Mouse (Mus musculus): ENCODE data around the gene Scube1.

The Scube1 gene

DNA sequence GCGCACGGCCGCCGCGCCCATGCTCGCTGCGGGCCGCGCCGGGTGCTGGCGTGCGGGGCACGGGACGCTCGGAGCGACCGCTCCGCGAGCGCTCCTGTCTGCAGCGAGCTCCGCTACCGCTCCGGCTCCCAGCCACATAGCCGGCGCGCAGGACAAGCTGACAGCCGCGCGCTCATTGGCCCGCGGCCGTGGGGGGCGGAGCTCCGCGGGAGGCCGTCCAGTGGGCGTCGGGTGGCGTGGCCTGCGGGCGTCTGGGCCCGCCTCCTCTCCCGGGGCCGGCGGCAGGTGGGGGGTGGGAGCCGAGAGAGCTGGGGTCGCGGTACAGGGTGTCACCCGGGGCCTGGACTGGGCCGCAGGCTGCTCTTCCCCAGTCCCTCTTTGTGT lies at the start of gene Scube1:
Scube1 (minus strand) TSS at position 136 of the 384 bp plus-strand sequence.
- peak in 1 of 2 experiments; percentile 13 for DNase-seq (ENCODE audit: low spot score in 2 of 2)

DNA sequence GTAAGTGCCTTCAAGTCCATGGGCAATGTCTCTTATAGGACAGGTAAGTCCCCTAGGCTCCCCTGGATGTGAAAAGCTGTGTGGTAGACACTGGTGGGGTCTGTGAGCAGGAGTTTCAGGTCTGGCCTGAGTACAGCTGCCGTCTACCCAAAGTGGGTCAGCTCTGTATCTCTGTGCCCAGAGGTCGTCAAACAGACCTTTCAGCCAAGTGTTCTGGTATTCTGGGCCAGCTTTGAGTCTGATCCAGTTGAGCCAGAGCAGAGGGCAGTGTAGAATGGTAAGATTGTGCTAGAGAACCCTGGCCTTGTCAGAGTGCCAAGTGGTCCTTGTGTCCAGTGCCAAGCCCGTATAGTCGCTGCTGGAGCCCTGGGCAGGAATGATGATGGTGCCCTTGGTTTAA lies 48.1 kb upstream of the Scube1 start:
- DNase-seq (ENCODE audit: low spot score in 2 of 2), result no peak

DNA sequence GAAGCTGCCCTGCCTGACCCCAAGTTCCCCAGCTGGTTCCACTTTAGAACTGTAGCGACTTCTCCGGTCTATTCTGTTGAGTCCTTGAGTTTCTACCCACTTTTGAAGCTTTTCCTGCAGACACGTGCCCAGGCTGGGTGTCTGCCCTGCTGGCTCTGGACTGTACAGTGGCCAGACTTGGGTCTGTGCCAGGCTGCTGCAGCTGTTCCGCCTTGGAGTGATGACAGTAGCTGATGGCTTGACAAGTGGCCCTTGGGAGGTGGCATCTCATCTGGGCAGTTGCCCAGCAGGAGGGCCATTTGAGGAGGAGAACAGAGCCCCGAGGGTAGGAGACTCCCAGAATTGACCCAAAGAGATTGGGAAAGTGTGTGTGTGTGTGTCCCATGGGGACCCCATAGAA lies 47.6 kb upstream of the Scube1 start:
- no peak for DNase-seq (ENCODE audit: low spot score in 2 of 2)

DNA sequence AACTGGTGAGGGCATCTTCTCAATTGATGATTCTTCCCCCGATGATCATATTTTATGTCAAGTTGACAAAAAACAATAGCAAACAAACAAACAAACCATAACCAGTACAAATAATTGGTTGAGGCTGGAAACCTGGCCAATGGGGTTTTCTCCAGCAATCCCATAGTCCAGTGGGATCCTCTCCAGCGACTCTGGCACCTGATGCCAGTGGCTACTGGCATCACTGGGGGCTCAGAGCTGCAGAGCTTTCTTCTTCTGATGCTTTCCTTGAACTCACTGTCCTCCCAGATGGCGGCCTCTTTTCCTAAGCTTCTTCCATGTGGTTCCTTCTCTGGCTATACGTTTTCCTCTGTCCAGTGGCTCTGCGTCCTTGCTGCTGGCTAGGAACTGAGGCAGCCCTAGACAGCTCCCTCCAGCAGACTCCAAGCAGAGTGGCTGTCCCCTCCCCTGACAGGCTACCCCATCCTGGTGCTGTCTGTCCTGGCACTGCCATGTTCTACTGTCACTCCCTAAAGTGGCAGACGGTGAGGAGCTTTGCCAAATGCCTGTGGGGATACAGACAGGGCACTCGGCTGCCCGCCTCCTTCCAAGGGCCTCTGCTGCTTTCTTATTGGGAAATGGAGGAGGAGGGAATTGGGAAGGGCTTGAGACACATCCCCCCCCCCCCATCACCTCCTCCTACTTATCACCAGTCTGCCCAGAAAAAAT lies 46.7 kb upstream of the Scube1 start:
- no peak for DNase-seq (ENCODE audit: low spot score in 2 of 2)

DNA sequence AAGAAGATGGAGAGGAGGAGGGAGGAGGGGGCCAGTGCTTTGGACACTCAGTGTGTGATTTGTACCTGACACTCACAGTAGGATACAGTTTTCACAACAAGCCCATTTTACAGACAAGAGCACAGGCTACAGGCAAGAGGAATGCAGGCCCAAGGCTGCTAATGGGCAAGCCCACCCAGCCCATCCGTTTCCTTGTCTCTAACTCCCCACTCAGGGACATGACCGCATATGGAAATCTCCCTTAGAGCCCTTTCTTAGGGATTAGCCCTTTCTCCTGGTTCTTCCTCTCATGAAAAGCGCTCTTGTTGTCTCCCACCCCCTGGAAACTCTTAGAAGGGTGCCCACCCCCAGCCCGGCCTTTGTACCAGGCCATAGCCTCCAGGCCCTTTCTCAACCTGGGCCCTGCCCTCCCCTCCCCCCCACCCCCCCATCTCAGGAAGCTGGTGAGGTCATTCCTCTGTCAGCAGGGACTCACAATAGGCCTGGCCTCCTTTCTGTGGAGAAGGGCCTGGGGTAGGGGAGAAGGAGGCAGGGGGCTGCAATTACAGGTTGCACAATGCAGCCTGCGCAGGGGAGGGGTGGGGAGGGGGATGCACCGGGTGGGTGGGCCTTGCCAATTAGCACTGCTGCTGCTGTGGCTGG lies 40.7 kb upstream of the Scube1 start:
- DNase-seq (ENCODE audit: low spot score in 2 of 2), result no peak

DNA sequence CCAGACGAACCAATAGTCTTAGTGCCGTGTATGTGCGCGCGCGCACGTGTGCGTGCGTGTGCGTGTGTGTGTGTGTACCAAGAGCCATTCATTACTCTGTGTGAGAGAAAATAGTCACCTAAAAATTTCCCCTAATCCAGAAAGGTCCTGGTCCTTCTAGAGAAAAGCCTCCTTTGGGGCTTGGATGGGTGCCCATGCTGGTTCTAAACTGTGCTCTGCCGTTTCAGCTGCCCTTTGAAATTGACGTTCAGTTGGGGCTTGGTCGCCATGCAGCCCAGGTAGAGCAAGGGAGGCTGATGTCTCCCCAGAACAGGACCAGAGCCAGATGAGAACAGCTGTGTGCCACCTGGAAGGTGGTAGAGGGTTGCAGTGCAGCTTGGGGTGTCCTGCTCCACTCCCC lies 36.7 kb upstream of the Scube1 start:
- no peak for DNase-seq (ENCODE audit: low spot score in 2 of 2)

DNA sequence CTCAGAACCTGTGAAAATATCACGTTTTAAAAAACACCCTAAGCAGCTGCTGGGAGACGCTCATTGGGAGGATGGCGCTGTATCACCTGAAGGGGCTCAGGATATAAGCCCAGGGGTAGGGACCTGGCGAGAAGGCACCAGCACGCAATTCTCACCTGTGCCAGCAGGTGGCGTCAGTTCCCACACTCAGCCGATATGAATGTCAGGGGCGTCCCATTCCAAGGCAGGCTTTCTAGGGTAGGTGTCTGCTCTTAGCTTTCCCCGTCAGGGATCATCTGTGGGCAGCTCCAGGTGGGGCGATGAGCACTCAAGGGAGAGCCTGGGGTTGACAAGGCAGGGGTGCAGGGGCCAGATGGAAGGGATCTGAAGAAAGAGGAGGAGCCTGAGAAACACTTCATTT lies 35.9 kb upstream of the Scube1 start:
- peak in 1 of 2 experiments; percentile 4 for DNase-seq (ENCODE audit: low spot score in 2 of 2)

DNA sequence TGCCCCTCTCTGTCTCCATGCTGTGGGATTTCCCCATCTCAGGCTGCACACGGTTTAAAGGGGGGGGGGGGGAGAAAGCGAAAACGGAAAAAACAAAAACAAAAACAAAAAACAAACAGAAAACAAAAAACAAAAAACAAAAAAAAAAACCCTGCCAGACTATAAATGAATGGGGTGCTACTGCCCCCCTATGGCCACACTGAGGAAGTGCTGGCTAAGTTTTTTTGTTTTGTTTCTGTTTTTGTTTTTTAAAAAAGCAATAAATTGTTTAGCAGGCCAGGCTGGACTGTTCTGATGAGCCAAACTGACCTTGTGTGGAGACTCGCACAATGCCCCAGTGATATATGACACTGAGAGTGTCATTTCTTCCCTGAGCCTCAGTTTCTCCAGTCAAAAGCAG lies 34.1 kb upstream of the Scube1 start:
- DNase-seq (ENCODE audit: low spot score in 2 of 2), result no peak

DNA sequence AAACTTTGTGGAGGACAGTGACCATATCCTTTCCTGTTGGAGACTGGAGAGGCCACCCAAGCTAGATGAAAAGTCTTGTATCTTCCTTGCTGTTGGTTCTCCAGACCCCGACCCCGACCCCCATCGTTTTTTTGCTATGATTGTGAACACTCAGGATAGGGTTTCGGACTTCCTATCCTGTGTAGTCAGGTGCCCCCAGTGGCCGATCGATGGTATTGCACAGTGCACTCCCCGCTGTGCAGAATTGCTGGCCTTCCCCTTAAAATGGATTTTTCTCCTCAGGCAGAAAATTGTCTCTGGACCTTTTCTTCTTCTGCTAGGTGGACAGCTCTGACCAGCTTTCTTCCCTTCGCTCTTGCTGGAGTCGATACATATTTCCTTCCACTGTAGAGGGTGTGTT lies 31.9 kb upstream of the Scube1 start:
- no peak for DNase-seq (ENCODE audit: low spot score in 2 of 2)

DNA sequence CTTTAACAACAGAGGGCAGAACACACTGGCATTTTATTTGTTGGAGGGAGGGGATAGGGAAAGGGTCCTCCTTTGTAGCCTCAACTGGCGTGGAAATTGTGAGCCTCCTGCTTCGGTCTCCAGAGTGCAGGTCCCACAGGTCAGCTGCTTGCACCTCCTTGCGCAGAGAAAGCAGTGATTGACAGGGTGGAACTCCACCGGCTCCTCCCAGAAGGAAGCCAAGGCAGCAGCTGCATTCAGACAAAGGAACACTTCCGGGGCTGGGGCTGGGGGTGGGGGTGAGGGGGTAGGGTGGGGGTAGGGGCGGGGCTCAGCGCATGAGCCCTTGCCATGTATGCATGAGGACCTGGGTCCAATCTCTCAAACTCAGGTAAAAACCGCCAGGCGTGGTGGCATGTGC lies 24.6 kb upstream of the Scube1 start:
- no peak for DNase-seq (ENCODE audit: low spot score in 2 of 2)

DNA sequence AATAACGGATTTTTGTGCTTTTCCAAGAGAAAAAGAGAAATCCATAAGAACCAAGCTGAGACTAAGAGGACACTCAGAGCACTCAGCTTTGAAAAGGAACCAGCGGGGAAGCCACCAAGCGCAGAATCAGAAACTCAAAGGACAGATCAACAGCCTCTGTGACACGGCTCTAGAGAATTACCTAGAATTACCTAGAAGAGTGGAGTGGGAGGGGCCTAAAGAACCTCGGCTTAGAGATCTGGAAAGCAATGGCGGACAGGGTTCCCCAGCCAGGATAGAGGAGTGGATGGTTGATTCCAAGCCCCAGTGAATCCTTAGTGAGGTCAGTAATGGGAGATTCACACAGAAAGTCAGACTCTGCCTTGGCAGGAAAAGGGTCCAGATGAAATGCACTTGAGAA lies 24.2 kb upstream of the Scube1 start:
- no peak for DNase-seq (ENCODE audit: low spot score in 2 of 2)

DNA sequence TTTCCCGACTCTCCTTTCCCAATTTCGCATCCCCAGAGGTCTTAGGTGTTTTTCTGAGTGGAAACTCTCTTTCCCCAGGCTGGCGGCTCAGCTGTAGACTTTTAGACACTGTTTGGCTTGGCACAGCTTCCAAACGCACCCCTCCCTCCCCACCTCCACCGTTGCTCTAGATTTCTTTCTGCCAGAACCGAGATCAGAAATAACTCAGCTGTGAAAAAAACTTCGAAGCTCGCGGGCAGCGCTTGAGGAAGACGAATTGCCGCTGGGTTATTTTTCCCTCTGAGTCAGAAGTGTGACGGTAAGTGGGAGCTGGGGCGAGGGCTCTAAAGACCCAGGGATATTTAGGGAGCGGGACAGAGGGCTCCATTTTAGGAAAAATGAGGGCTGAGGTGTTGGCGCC lies 21.5 kb upstream of the Scube1 start:
- no peak for DNase-seq (ENCODE audit: low spot score in 2 of 2)

DNA sequence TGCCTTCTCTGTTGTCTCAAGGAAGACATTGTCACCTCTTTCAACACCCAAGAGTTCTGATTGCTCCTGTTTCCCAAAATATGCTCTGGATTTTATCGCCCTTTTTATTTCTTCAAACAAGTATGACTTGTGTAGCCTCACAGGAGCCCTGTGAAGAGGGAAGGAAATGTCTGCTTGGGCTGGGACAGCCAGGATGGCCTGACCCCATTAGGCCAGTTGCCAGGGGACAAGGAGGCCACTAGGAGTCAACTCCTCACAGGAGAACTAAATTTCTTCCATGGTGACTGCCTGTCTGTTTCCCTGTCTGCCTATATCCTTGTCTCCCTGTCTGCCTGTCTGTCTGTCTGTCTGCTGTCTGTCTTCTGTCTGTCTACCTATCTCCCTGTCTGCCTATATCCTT lies 17.2 kb upstream of the Scube1 start:
- DNase-seq (ENCODE audit: low spot score in 2 of 2), result peak in 1 of 2 experiments; percentile 4

DNA sequence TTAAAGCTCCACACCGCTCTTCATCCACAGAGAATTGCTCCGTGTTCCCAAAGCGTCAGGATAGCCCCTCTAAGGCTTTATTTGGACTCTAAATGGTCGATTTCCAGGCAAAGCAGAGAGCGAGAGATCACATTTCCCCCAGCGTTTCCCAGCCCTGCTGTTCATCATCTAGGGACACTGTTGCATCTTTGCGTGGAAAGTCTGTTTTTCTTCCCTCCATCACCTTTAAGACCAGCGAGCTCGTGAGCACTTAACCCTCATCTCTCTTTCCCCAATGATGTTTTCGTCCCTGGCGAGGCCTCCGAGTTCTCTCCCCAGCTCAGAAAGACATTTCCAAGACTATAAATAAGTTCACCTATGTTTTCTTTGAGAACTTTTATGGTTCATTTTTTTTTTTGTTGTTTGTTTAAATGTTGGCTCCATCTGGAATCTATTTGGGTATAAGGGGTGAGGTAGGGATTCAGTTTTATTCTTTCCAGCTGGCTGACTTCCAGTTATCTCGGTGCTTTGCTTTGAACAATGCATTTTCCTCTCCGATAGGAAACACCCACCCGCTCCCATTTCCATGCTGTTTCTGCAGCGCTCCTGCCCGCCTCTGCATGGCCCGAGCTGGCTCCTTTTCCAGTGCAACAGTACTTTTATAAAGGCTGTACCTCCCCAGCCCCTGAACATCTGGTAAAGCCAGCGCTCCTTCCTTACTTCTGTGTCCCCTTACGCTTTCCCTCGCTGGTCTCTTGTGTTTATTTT lies 16.0 kb upstream of the Scube1 start:
- DNase-seq (ENCODE audit: low spot score in 2 of 2), result no peak

DNA sequence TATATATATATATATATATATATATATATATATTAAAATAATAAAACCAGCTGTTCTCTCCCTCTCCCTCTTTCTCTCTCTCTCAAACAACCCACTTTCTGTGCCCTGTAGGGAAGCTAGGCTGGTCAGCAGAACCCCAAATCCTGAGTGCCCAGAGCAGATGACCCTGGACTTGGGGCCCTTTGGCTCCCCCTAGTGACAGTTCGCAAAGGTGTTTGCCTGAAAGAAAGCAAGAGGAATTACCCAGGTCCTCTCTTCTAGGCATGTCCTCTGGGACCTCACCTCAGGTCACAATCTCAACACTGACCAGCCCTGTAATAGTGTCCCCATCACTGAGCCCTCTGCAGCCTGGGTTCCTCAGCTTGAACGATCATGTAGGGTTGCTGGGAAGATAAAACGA lies 2.8 kb upstream of the Scube1 start:
- DNase-seq (ENCODE audit: low spot score in 2 of 2), result peak in 1 of 2 experiments; percentile 5

DNA sequence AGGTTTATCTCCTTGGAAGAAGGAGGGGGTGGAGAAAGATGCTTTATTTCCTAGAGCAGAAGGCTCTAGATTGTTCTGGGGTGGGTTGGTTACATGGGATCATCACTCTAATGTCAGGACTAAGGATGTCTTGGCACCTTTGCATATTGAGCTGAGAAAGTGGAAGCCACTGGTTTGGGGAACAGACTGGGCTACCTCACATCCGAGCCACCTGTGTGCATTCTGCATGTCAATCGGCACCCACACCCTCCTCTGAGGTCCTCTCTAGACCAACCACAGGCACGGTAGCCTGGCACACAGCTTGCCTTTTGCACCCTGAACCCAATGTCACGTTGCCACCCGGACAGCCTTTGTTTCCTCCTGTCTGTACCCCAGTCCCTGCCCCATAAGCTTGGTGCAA lies 1.9 kb upstream of the Scube1 start:
- DNase-seq (ENCODE audit: low spot score in 2 of 2), result no peak

DNA sequence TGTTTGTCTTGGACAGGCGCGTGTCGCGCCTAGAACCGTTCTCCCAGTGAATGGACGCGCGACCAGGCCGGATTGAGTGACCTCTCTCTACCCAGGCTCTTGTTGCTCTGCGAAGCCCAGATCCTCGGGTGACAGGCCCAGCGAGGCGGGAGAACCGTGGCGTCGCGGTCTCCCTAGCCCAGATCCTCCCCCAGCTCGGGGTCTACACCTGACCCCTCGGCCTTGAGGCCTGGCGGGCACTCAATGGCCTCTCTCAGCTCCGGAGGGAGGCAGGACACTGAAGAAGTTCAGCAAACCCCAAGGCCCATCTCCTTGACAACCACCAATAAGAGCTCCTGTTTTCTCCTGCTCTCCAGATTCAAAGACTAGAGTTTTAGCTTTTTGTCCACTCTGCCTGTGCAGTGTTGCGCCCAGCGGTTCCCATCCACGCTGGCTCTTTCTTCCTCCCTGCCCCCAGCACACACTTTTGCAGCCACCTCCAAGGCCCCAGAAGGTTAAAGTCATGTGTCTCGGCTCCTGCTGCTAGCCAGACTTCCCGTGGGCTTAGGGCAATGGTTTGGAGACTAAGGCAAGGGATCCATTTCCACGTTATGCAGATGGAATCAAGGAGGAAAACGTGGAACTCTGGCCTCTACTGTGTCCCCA lies 857 bp upstream of the Scube1 start:
- DNase-seq (ENCODE audit: low spot score in 2 of 2), result no peak

DNA sequence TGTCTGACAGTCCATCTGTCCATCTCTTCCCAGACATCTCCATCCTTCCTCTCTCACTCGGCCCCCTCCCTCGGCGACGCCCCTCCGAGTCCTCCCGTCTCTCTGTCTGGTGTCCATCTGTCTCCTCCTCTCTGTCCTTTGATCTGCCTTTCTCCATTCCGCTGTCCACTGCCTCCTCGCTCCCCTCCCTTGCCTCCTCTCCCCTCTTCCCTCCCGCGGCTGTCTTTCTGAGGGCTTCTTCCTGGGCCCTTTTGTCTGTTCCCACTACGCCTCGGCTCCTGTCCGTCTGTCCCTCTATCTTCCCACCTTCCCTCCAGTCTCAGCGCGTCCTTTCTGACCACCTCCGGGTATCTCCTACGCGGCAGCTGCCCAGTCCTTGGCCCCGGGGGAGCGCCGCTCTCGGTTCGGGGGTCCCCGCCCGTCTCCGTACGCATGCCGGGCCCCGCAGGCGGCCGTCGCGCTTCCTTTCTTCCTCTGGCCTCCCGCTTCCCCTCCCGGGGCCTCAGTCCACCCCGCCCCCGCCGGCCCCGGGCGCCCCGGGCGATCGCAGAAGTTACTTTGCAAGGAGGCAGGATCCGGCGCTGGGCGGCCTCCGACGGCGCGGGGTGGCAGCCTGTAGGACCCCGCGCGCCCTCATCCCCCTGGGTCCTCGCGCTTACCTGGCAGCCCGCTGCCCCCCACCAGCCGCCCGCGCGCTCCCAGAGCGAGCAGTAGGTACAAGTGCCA lies 498 bp downstream of the Scube1 start:
- no peak for DNase-seq (ENCODE audit: low spot score in 2 of 2)

DNA sequence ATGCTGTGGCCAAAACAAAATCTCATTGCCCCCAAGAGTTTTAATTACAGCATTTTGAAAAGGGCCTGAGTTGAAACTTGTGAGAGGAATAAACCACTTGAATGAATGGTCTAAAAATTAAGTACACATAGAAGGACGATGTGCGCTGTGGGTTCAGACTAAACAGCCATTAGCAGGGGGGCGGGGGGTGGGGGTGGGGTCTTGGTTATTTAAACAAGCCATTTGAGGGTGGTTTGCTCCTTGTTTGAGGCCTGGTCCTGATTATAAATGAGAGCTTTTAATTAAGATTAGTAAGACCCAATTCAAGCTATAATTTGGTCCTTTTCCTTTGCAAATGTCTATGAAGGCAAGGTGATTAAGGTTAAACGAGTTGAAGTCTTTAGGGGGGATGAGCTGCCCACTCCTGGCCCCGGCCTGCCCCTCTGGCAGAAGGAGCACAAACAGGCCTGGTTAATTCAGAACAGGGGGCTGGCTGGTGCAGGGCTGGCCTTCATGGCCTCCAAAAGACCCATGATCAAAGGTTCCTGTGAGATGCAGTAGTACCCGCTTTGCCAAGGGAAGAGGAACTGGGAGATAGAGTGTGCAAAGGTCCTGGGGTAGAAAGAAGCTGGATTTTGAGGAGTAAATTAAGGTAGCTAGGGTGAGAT lies 9.1 kb downstream of the Scube1 start:
- no peak for DNase-seq (ENCODE audit: low spot score in 2 of 2)

DNA sequence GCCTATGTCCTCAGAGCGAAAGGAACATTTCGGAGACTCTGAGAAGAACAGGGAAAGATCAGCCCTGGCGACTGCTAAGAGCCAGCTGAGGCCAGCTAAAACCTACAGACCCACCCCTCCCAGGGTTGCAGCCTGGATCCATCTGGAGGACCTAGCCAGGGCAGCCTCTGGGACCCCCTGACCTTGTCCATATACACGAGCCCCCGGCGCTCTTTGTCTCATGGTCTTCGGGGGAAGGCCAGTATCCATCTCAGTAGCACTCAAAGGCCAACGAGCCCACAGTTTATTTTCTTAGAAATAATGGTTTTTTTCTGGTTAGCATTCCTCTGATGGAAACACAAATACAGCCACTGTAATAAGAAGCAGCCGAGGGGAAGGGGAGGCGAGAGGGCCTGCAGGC lies 12.0 kb downstream of the Scube1 start:
- DNase-seq (ENCODE audit: low spot score in 2 of 2), result no peak

DNA sequence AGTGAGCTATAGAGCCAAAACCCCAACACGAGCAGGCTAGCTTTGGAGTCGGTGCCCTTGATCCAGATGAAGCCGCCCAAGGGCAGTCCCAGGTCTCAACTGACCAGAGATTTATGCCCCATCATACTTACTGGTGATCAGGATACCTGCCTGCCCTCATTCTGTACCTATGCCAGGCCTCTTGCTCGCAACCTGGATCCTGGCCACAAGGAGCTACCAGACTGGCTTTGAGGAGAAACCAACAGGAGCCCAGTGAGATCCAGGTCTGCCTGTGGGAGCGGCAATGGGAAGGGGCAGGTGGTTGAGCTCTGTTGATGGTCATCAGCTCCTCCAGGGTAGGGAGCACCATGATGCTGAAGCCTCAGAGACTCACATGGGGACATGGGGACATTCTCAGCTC lies 12.5 kb downstream of the Scube1 start:
- DNase-seq (ENCODE audit: low spot score in 2 of 2), result no peak

Data from spleen, postnatal 14 days (tissue).